Mouse (Mus musculus) layer of hippocampus, adult 6 months (tissue): ENCODE measurements around the gene Pom121l12. TPM values are rescaled to one million over a fixed set of nuclear protein-coding genes. Genes with fewer than 3 reads are reported as not detected.

ENCODE experiments used
- long read RNA-seq, 2 experiments: library from polyadenylated mRNA; unstranded; transcript quantifications; one replicate each; pipeline ENCODE4 v2.0.0; 2019 to 2020
- polyA plus RNA-seq: library from polyadenylated mRNA; unstranded; fragments of <200 nt; fragmentation: Nextera tagmentation; gene quantifications from 2 replicates; pipeline ENCODE4 v1.2.3, GENCODE M21; 2021

Gene Pom121l12
- polyA plus RNA-seq = not detected in 2 replicates
- long read RNA-seq, experiment 1 = 0 reads
- long read RNA-seq, experiment 2 = 0 reads

DNA sequence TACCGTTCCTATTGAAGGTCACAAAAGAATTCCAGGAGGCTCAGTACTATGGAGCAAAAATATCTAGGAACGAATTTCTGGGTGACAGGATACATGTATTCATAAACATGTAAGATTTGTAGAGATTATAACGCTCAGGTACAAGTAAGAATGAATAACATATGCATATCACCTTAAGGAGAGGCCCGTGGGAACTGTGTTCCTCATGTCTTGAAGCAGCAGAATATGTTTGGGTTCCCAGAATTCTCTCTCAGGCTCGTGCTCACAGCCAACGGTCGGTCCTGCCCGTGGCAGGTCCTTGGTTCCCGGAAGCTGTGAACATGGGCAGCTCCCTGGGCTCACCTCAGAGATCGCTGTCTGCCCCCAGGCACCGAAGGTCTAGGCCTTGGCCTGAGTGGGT, at the start of gene Pom121l12:
TSS of gene Pom121l12 (plus strand) at position 301 of the 400 bp plus-strand sequence.

